Mouse (Mus musculus) olfactory bulb, adult 2 months (tissue): ENCODE results near the gene Fam174b.

Experiments
- CTCF ChIP-seq: fragments of 200-500 bp; IDR thresholded peaks from 2 replicates; pipeline ENCODE4 v1.5.1; 2012; ENCODE audit warnings: low read depth, mild to moderate bottlenecking, low read length, moderate library complexity; ENCODE audit not compliant: insufficient read depth
- POLR2A ChIP-seq: fragments of 200-500 bp; IDR thresholded peaks from 2 replicates; pipeline ENCODE4 v1.6.1; 2012; ENCODE audit warnings: mild to moderate bottlenecking, low read depth, low read length, moderate library complexity; ENCODE audit not compliant: insufficient read depth

DNA sequence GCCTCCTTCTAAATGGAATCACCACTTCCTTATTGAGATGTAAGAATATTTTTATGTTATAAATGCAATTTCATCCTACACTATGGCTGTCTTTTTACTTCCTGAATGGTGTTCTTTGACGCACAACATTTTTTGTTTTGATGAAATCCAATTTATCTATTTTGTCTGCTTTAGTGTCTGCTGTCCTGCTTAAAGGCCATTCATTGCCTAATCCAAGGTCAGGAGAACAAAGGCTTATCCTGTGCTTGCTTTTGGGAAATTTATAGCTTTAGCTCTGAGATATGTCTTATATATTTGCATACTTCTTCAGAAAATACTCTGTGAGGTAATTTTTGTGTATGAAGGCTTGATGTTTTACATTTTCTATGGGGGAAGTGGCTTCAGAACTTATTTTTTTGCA lies 13.5 kb downstream of the Fam174b start:
- TF ChIP-seq CTCF (no peak), POLR2A (no peak)
